Mouse (Mus musculus): ENCODE measurements around the gene Gm11554.
"Not testable (repeated sequence)": the region's sequence is repeated elsewhere in the genome, so short reads cannot be mapped to it uniquely, and the experiment has no call there.

DNA sequence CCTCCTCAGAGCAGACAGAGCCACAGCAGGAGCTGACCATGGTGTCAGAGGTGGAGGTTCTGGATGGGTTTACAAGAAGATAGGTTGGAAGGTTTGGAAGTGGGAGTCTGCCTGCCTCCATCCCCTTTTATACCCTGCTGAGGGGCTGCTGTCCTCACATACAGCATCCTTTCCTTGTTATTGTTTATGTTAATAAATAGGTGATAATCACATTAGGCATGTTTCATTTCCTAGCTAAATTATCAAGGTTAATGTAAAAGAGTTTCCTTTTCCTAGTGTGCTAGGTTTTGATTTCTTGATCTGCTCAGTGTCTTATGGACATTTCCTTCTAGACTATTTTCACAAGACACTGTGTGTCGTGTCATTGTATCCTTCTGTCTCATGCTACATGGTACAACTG is 5.4 kb downstream of the Gm11554 start, which contains the start of gene Gm11569:
- not testable (repeated sequence) for TF ChIP-seq POLR2A (IDR thresholded peaks at IDR 0.05; ENCODE audit: borderline replicate concordance, extremely low read depth, insufficient read depth, insufficient read length, poor library complexity, severe bottlenecking); CTCF (IDR thresholded peaks at IDR 0.05; ENCODE audit: borderline replicate concordance, extremely low read depth, insufficient read depth, insufficient read length)
